Mouse (Mus musculus) cerebellum, adult 2 months (tissue): Measurements from ENCODE around the gene Fbxo42.

ENCODE experiments used
- CTCF ChIP-seq: fragments of 200-500 bp; IDR thresholded peaks from 2 replicates; pipeline ENCODE4 v1.5.1; 2011; ENCODE audit warnings: low read depth, mild to moderate bottlenecking, control low read depth, low read length, moderate library complexity, borderline replicate concordance; ENCODE audit not compliant: insufficient read depth
- POLR2A ChIP-seq: fragments of 200-500 bp; IDR thresholded peaks from 2 replicates; pipeline ENCODE4 v1.6.1; 2011; ENCODE audit warnings: low read length, control low read depth, borderline replicate concordance; ENCODE audit not compliant: insufficient read depth

DNA sequence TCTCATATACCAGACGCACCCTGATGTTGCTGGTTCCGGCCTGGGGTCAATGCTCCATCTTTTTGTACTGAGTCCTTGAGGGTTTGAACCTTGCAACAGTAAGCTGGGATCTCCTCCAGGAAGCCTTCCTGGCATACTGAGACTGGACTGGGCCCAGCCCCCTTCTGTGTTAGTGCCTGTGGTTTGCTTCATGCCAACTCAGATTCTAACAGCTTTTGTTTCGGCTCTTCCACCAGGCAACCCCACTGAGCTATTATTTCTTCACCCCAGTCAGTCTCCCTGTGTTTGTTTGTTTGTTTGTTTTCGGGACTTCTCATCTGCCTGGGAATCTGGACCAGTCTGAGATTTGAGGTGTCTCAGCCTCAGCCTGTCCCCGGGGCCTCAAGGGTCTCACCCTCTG lies 96.7 kb downstream of the Fbxo42 start:
- no peak for TF ChIP-seq POLR2A
- no peak for TF ChIP-seq CTCF
